Mouse (Mus musculus): ENCODE measurements around the gene Rnf149. TPM values are rescaled to one million over a fixed set of nuclear protein-coding genes. Genes with fewer than 3 reads are reported as not detected.
A peak's percentile ranks its signal among the peaks of the same experiment; 100 is the strongest.

Gene Rnf149
- polyA plus RNA-seq, 1 experiment, result 52.6 TPM

- H3K27ac ChIP-seq (ENCODE audit: insufficient read depth, low read length), result no peak overlapping the region
- H3K4me1 ChIP-seq (ENCODE audit: control insufficient read depth, insufficient read depth, low read length), result peaks cover 3% of the 10 kb centered on the region
- H3K4me3 ChIP-seq (ENCODE audit: insufficient read depth, low read length), result no peak overlapping the region
- TF ChIP-seq CTCF (IDR thresholded peaks at IDR 0.05; ENCODE audit: borderline replicate concordance, insufficient read depth, low read length), result no peak
- no peak for TF ChIP-seq POLR2A (IDR thresholded peaks at IDR 0.05; ENCODE audit: low read depth, low read length)
Observed at GRCm38 (mm10) chr1:39578446-39578845, 1.2 kb upstream of the Rnf149 start.

- TF ChIP-seq POLR2A (IDR thresholded peaks at IDR 0.05; ENCODE audit: low read depth, low read length) (peak; percentile 13; the same call in 1 of the 2 replicates), CTCF (IDR thresholded peaks at IDR 0.05; ENCODE audit: borderline replicate concordance, insufficient read depth, low read length) (no peak)
- H3K4me1 ChIP-seq (ENCODE audit: control insufficient read depth, insufficient read depth, low read length), result peaks cover 4% of the 10 kb centered on the region
- peak overlapping the region; percentile 74 for H3K27ac ChIP-seq (ENCODE audit: insufficient read depth, low read length)
- H3K4me3 ChIP-seq (ENCODE audit: insufficient read depth, low read length), result peak overlapping the region; percentile 89
Observed at GRCm38 (mm10) chr1:39576431-39577243, 568 bp downstream of the Rnf149 start.

GRCm38 (mm10) chr1:39575778-39576375, 1.3 kb downstream of the Rnf149 start:
- Histone ChIP-seq H3K4me3 (ENCODE audit: insufficient read depth, low read length) (peak overlapping the region; percentile 89), H3K4me1 (ENCODE audit: control insufficient read depth, insufficient read depth, low read length) (peaks cover 5% of the 10 kb centered on the region), H3K27ac (ENCODE audit: insufficient read depth, low read length) (peak overlapping the region; percentile 74)
- TF ChIP-seq CTCF (IDR thresholded peaks at IDR 0.05; ENCODE audit: borderline replicate concordance, insufficient read depth, low read length), result no peak
- TF ChIP-seq POLR2A (IDR thresholded peaks at IDR 0.05; ENCODE audit: low read depth, low read length), result no peak

- Histone ChIP-seq H3K4me3 (ENCODE audit: insufficient read depth, low read length) (no peak overlapping the region), H3K4me1 (ENCODE audit: control insufficient read depth, insufficient read depth, low read length) (peaks cover 5% of the 10 kb centered on the region)
- TF ChIP-seq CTCF (IDR thresholded peaks at IDR 0.05; ENCODE audit: borderline replicate concordance, insufficient read depth, low read length), result no peak
- TF ChIP-seq POLR2A (IDR thresholded peaks at IDR 0.05; ENCODE audit: low read depth, low read length), result no peak
Observed at GRCm38 (mm10) chr1:39573890-39574289, 3.3 kb downstream of the Rnf149 start.

GRCm38 (mm10) chr1:39571653-39572052, 5.6 kb downstream of the Rnf149 start:
- Histone ChIP-seq H3K4me1 (ENCODE audit: control insufficient read depth, insufficient read depth, low read length) (peaks cover 5% of the 10 kb centered on the region), H3K27ac (ENCODE audit: insufficient read depth, low read length) (peak overlapping the region; percentile 67; the same call in 1 of the 2 replicates), H3K4me3 (ENCODE audit: insufficient read depth, low read length) (no peak overlapping the region)
- TF ChIP-seq POLR2A (IDR thresholded peaks at IDR 0.05; ENCODE audit: low read depth, low read length) (no peak), CTCF (IDR thresholded peaks at IDR 0.05; ENCODE audit: borderline replicate concordance, insufficient read depth, low read length) (no peak)

More at GRCm38 (mm10) chr1:39573890-39574289, 3.3 kb downstream of the Rnf149 start:
- H3K27ac ChIP-seq (ENCODE audit: insufficient read depth, low read length), result no peak overlapping the region

- no peak for TF ChIP-seq CTCF (IDR thresholded peaks at IDR 0.05; ENCODE audit: borderline replicate concordance, insufficient read depth, low read length)
- no peak for TF ChIP-seq POLR2A (IDR thresholded peaks at IDR 0.05; ENCODE audit: low read depth, low read length)
- H3K27ac ChIP-seq (ENCODE audit: insufficient read depth, low read length), result no peak overlapping the region
Observed at GRCm38 (mm10) chr1:39568079-39568478, 9.1 kb downstream of the Rnf149 start.

GRCm38 (mm10) chr1:39564603-39565002, 12.6 kb downstream of the Rnf149 start:
- H3K27ac ChIP-seq (ENCODE audit: insufficient read depth, low read length), result no peak overlapping the region
- TF ChIP-seq POLR2A (IDR thresholded peaks at IDR 0.05; ENCODE audit: low read depth, low read length) (no peak), CTCF (IDR thresholded peaks at IDR 0.05; ENCODE audit: borderline replicate concordance, insufficient read depth, low read length) (no peak)
- H3K4me3 ChIP-seq (ENCODE audit: insufficient read depth, low read length), result no peak overlapping the region
- H3K4me1 ChIP-seq (ENCODE audit: control insufficient read depth, insufficient read depth, low read length), result no peaks in the 10 kb centered on the region

More at GRCm38 (mm10) chr1:39568079-39568478, 9.1 kb downstream of the Rnf149 start:
- H3K4me1 ChIP-seq (ENCODE audit: control insufficient read depth, insufficient read depth, low read length), result peaks cover 2% of the 10 kb centered on the region; the same call in 1 of the 2 replicates
- H3K4me3 ChIP-seq (ENCODE audit: insufficient read depth, low read length), result no peak overlapping the region

GRCm38 (mm10) chr1:39563161-39563560, 14.0 kb downstream of the Rnf149 start:
- Histone ChIP-seq H3K4me1 (ENCODE audit: control insufficient read depth, insufficient read depth, low read length) (no peaks in the 10 kb centered on the region), H3K4me3 (ENCODE audit: insufficient read depth, low read length) (no peak overlapping the region), H3K27ac (ENCODE audit: insufficient read depth, low read length) (no peak overlapping the region)
- TF ChIP-seq CTCF (IDR thresholded peaks at IDR 0.05; ENCODE audit: borderline replicate concordance, insufficient read depth, low read length) (no peak), POLR2A (IDR thresholded peaks at IDR 0.05; ENCODE audit: low read depth, low read length) (no peak)

- no peak overlapping the region for H3K4me3 ChIP-seq (ENCODE audit: insufficient read depth, low read length)
- no peak for TF ChIP-seq CTCF (IDR thresholded peaks at IDR 0.05; ENCODE audit: borderline replicate concordance, insufficient read depth, low read length)
- no peak for TF ChIP-seq POLR2A (IDR thresholded peaks at IDR 0.05; ENCODE audit: low read depth, low read length)
- 0 out of 2 replicates have a peak, but pooled peaks cover 2% of the 10 kb centered on the region for H3K4me1 ChIP-seq (ENCODE audit: control insufficient read depth, insufficient read depth, low read length)
- H3K27ac ChIP-seq (ENCODE audit: insufficient read depth, low read length), result no peak overlapping the region
Observed at GRCm38 (mm10) chr1:39561920-39562319, 15.3 kb downstream of the Rnf149 start.

- no peak overlapping the region for H3K4me3 ChIP-seq (ENCODE audit: insufficient read depth, low read length)
Observed at GRCm38 (mm10) chr1:39559009-39559408, 18.2 kb downstream of the Rnf149 start.

More at GRCm38 (mm10) chr1:39559009-39559408, 18.2 kb downstream of the Rnf149 start:
- H3K4me1 ChIP-seq (ENCODE audit: control insufficient read depth, insufficient read depth, low read length), result peaks cover 11% of the 10 kb centered on the region
- no peak for TF ChIP-seq POLR2A (IDR thresholded peaks at IDR 0.05; ENCODE audit: low read depth, low read length)
- TF ChIP-seq CTCF (IDR thresholded peaks at IDR 0.05; ENCODE audit: borderline replicate concordance, insufficient read depth, low read length), result no peak
- no peak overlapping the region for H3K27ac ChIP-seq (ENCODE audit: insufficient read depth, low read length)

All from embryonic fibroblast, embryonic 13.5 days (primary cell).